Mouse (Mus musculus) C2C12 (cell line): ENCODE measurements around the gene Nckap5l. TPM values are rescaled to one million over a fixed set of nuclear protein-coding genes. Genes with fewer than 3 reads are reported as not detected.

ENCODE experiments used
- H3K27me3 ChIP-seq: one replicate; pipeline ENCODE4 v1.6.1; 2011; ENCODE audit not compliant: control insufficient read depth, insufficient read depth, insufficient read length
- H3K36me3 ChIP-seq: one replicate; pipeline ENCODE4 v1.6.1; 2011; ENCODE audit not compliant: control insufficient read depth, insufficient read depth
- H3K4me3 ChIP-seq: one replicate; pipeline ENCODE4 v1.5.1; 2011; ENCODE audit warnings: mild to moderate bottlenecking, control low read depth; ENCODE audit not compliant: poor library complexity, insufficient read depth, severe bottlenecking
- H3K79me2 ChIP-seq: one replicate; pipeline ENCODE4 v1.6.1; 2011; ENCODE audit not compliant: control insufficient read depth, insufficient read depth
- H3K79me3 ChIP-seq: one replicate; pipeline ENCODE4 v1.6.1; 2011; ENCODE audit warnings: low read depth, control low read depth
- H3ac ChIP-seq: one replicate; pipeline ENCODE3; 2011; ENCODE audit warnings: low read depth; ENCODE audit not compliant: control insufficient read depth, insufficient read length
- CEBPB ChIP-seq: IDR thresholded peaks from one replicate; pipeline ENCODE4 v1.6.1; 2011; ENCODE audit warnings: low read depth, mild to moderate bottlenecking, control low read depth, moderate library complexity
- CTCF ChIP-seq: IDR thresholded peaks from one replicate; pipeline ENCODE4 v1.5.1; 2011; ENCODE audit not compliant: control insufficient read depth, insufficient read depth, insufficient read length
- FOSL1 ChIP-seq: IDR thresholded peaks from one replicate; pipeline ENCODE4 v1.8.0; 2011; ENCODE audit warnings: mild to moderate bottlenecking, low read length; ENCODE audit not compliant: poor library complexity, insufficient read depth, severe bottlenecking
- MAX ChIP-seq: IDR thresholded peaks from one replicate; pipeline ENCODE4 v1.6.1; 2011; ENCODE audit warnings: mild to moderate bottlenecking, control low read depth
- MYOD1 ChIP-seq: IDR thresholded peaks from one replicate; pipeline ENCODE4 v1.6.1; 2011; ENCODE audit warnings: low read depth; ENCODE audit not compliant: control insufficient read depth, insufficient read length
- MYOG ChIP-seq: IDR thresholded peaks from one replicate; pipeline ENCODE4 v1.6.1; 2011; ENCODE audit not compliant: control insufficient read depth, insufficient read length; ENCODE audit errors: extremely low read depth
- USF1 ChIP-seq: IDR thresholded peaks from one replicate; pipeline ENCODE4 v1.6.1; 2011; ENCODE audit warnings: low read depth, mild to moderate bottlenecking, control low read depth, moderate library complexity
- polyA plus RNA-seq: library from polyadenylated mRNA; unstranded; fragments of >200 nt; fragmentation: generic; extraction: Trizol; gene quantifications from one replicate; pipeline ENCODE4 v1.2.1, GENCODE M21; 2012; ENCODE audit warnings: missing spikeins

Gene Nckap5l
- polyA plus RNA-seq, 1 experiment: 17.7 TPM

DNA sequence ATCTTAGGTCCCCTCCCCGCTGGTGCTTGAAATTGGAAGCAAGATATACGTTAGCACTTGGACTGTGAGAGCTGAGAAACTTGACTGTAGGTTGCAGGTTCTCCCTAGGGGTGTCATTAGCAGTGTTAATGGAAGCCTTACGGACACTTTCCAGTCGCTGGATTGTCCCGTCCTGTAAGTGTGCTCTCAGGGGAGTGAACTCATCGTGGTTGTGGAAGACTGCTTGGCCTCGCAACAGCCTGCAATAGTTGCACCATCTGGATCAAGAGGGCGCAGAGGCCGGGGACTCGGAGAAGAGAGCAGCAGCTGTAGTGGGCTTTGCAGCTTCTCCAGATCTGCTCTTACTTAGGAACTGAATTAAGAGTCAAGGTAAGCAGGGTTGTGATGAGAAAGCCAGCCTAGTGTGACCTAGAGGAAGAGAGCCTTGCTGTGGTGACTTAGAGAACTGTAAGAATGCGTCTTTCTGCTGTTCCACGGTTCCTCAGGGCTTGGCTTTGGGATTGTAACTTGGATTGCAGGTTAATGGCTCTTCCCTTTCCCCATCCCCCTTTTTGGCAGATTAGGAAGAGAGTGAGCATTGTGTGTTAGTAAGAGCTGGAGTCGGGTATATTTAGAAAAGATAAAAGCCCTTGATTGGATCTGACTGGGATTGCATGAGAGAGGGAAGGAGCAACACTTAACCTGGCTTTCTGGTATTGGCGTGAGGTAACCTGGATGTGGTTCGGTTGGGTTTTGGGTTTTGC, 57.9 kb downstream of the Nckap5l start:
- no peaks in the 10 kb centered on the region for H3K27me3 ChIP-seq
- peaks cover 96% of the 10 kb centered on the region for H3K79me3 ChIP-seq
- H3K4me3 ChIP-seq: no peak overlapping the region
- TF ChIP-seq MYOD1 (no peak), CEBPB (peak; percentile 15), USF1 (no peak)
- peaks cover 49% of the 10 kb centered on the region for H3K36me3 ChIP-seq
- no peak overlapping the region for H3ac ChIP-seq
- H3K79me2 ChIP-seq: peaks cover 100% of the 10 kb centered on the region

DNA sequence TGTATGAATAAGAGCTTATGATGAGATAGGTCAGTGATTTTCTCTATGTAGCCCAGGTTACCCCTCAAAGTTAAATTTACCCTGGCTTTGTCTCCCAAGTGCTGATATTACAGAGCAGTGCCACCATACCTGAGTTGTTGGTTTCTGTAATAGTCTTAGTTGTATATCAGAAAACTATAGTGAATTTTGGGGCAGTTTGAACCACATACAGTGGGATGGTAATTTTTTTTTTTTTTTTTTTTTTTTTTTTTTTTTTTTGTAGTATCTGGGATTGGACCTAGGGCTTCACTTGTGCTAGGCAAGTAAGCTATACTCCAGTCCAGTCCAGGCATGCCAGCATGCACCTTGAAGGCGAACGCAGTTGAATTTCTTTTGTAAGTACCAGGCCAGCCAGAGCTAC, 59.9 kb downstream of the Nckap5l start:
- Histone ChIP-seq H3K79me2 (peaks cover 99% of the 10 kb centered on the region), H3K36me3 (peaks cover 29% of the 10 kb centered on the region), H3K4me3 (no peak overlapping the region), H3K27me3 (no peaks in the 10 kb centered on the region), H3K79me3 (peaks cover 96% of the 10 kb centered on the region), H3ac (no peak overlapping the region)
- TF ChIP-seq USF1 (no peak), CEBPB (no peak), MAX (no peak), MYOD1 (no peak), CTCF (no peak), FOSL1 (no peak), MYOG (no peak)

DNA sequence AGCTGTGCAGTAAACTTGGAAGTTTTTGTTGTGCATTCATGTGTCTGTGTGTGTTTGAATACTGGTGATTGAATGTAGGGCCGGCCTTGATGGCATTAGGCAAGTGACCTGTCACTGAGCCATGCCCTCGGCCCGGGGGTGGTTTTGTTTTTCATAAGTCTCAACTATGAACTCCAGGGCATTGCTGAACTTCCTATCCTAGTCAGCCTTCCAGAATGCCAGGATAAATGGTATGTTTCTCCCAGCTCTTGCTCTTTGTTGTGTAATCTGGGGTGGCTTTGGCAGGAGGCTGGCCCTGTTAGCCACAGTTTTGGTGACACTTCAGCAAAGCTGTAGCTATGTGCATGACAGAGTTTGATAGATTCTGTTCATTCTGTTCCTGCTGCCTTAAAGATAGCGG, 60.7 kb downstream of the Nckap5l start:
- no peaks in the 10 kb centered on the region for H3K27me3 ChIP-seq
- H3K36me3 ChIP-seq: peaks cover 21% of the 10 kb centered on the region
- no peak overlapping the region for H3ac ChIP-seq
- H3K79me3 ChIP-seq: peaks cover 88% of the 10 kb centered on the region
- TF ChIP-seq CTCF (no peak), CEBPB (peak; percentile 12)
- H3K4me3 ChIP-seq: no peak overlapping the region
- H3K79me2 ChIP-seq: peaks cover 92% of the 10 kb centered on the region

DNA sequence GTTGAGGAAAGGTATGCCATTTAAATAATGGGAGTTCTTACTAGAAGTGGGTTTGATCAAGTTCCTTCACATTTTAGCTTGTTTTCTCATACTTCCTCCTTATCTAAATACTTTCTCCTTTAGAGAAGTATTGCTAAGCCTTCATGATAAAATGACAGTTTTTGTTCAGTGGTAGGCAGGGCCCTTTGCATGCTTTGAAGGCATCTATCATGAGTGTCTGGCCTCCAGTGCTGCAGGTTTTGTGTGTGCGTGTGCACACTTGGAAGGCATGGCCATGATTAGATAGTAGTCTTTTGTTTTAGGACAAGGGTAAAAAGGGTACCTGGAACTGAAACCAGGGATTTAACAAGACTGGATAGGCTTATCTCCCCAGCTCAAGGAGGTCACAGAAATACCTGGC, 61.1 kb downstream of the Nckap5l start:
- Histone ChIP-seq H3ac (no peak overlapping the region), H3K4me3 (no peak overlapping the region), H3K27me3 (no peaks in the 10 kb centered on the region), H3K79me3 (peaks cover 84% of the 10 kb centered on the region), H3K36me3 (peaks cover 17% of the 10 kb centered on the region), H3K79me2 (peaks cover 87% of the 10 kb centered on the region)
- no peak for TF ChIP-seq USF1
- no peak for TF ChIP-seq CTCF
- TF ChIP-seq FOSL1: no peak
- TF ChIP-seq MYOD1: no peak
- no peak for TF ChIP-seq MYOG
- TF ChIP-seq CEBPB: no peak
- no peak for TF ChIP-seq MAX

DNA sequence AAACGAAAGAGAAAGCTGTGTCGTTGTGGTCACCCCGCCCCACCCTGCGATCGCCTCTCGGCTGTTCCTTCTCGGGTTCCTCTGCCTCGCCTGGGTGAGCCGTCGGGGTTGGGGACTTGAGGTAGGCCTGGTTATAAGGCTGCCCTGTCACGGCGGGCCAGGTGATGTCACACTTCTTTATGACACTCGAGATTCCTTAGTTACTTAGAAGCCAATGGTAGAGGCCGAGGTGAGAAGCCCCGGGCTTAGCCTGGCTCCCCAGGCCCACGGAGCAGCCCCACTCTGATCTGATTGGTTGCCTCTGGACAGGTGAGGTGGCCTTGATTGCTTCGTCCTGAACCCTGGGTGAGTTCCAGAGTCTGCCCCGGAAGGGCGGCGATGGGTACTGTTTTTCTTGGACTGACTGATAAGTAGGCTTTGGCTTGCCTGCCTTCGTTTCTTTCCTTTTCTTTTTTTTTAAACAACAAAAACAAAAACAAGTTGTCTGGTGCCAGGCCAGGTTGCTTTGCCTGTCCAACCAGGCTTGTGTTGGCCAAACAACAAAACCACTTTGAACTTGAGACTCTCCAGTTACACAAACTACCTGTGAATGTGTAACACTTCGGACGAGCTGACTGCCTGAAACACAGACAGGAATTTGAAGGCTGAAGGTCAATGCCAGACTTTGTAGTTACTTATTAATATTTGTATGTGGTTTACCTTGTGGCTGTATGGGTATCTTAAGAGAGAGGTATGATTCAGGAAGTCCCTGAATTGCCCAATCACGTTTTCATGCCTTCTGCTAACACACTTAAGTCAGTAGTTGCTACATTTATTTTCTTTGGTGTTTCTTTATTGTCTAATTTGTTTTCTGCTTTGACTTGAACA, 63.9 kb downstream of the Nckap5l start:
- Histone ChIP-seq H3K27me3 (no peaks in the 10 kb centered on the region), H3K4me3 (peak overlapping the region; percentile 100), H3ac (peak overlapping the region; percentile 74), H3K79me3 (peaks cover 56% of the 10 kb centered on the region), H3K79me2 (peaks cover 59% of the 10 kb centered on the region), H3K36me3 (no peaks in the 10 kb centered on the region)
- TF ChIP-seq CEBPB (peak; percentile 81), MAX (no peak)
